ENCODE assay signal across 19 mouse cellular contexts in genomic region chr10:130293741-130294408, GRCm38 (mm10). TPM values are rescaled to one million over a fixed set of nuclear protein-coding genes. Genes with fewer than 3 reads are reported as not detected.
DNase-seq lines count a peak whose midpoint lies in the region; ATAC-seq and TF ChIP-seq lines count a peak whose summit lies in the region.
"Had no signal": no experiment of that assay in that cellular context is flagged by ENCODE, and none has a peak within 500 bp of the region (broad histone marks: within the 10 kb centered on the region; RNA-seq: fewer than 3 reads in every experiment).

No protein-coding gene starts in this region.

- peak overlapping the region; percentile 47; the same call in 1 of the 2 replicates for H3K27ac ChIP-seq in hindbrain, embryonic 11.5 days (ENCODE audit: low read depth, low read length)
- H3K27ac ChIP-seq in midbrain, embryonic 15.5 days: no peak overlapping the region
- no peak overlapping the region for H3K27ac ChIP-seq in layer of hippocampus, adult 2 months
- H3K27ac ChIP-seq: intestine, embryonic 15.5 days; limb, embryonic 13.5 days had no signal

- H3K4me2 ChIP-seq in hindbrain, embryonic 11.5 days (replicated peaks; ENCODE audit: low read depth, low read length): no peak overlapping the region
- H3K4me2 ChIP-seq in midbrain, embryonic 15.5 days: no peak overlapping the region
- H3K4me2 ChIP-seq: intestine, embryonic 15.5 days; limb, embryonic 13.5 days had no signal

- TF ChIP-seq CTCF in layer of hippocampus, adult 2 months (conservative IDR thresholded peaks at IDR 0.05): no peak

- 16% methylated on average over 3 of the region's 3 CpGs for WGBS in hindbrain, embryonic 11.5 days
- 5% methylated on average over 3 of the region's 3 CpGs for WGBS in midbrain, embryonic 15.5 days

- ATAC-seq in hindbrain, embryonic 11.5 days (ENCODE audit: low FRiP score): peak; percentile 95
- peak; percentile 67 for ATAC-seq in midbrain, embryonic 15.5 days (replicated peaks)
- ATAC-seq: intestine, embryonic 15.5 days; liver, postnatal 0 days had no signal

- no peaks in the 10 kb centered on the region for H3K36me3 ChIP-seq in hindbrain, embryonic 11.5 days (ENCODE audit: control insufficient read depth, insufficient read depth, low read length)
- H3K36me3 ChIP-seq in midbrain, embryonic 15.5 days (replicated peaks): no peaks in the 10 kb centered on the region
- H3K36me3 ChIP-seq: intestine, embryonic 15.5 days; limb, embryonic 13.5 days had no signal

- peak; percentile 6 for DNase-seq in left cerebral cortex, postnatal 4 days
- DNase-seq in left cerebral cortex, adult 18-20 months (ENCODE audit: low spot score in 2 of 2): no peak
- peak; percentile 29 for DNase-seq in embryo, embryonic 10.5 days (ENCODE audit: low spot score)
- DNase-seq in hindbrain, embryonic 11.5 days (ENCODE audit: low spot score): peak; percentile 41
- DNase-seq in adipocyte (ENCODE audit: low spot score): no peak
- no peak for DNase-seq in layer of hippocampus, adult 2 months (ENCODE audit: low spot score in 2 of 2)
- DNase-seq in left cerebral cortex, adult 8-10 months (ENCODE audit: low spot score in 2 of 2): no peak
- DNase-seq: adrenal gland, adult 2 months; cerebellum, postnatal 36 days; kidney, postnatal 25 days; layer of hippocampus, postnatal 36 days; liver, postnatal 0 days; thymus, postnatal 14 days had no signal

- no peaks in the 10 kb centered on the region for H3K9me3 ChIP-seq in hindbrain, embryonic 11.5 days (ENCODE audit: control insufficient read depth, low read length)
- H3K9me3 ChIP-seq in midbrain, embryonic 15.5 days: no peaks in the 10 kb centered on the region
- H3K9me3 ChIP-seq: intestine, embryonic 15.5 days; limb, embryonic 13.5 days had no signal

- no peak overlapping the region for H3K9ac ChIP-seq in hindbrain, embryonic 11.5 days (ENCODE audit: low read depth, low read length)
- H3K9ac ChIP-seq in midbrain, embryonic 15.5 days: no peak overlapping the region
- H3K9ac ChIP-seq: intestine, embryonic 15.5 days; limb, embryonic 13.5 days; liver, postnatal 0 days had no signal

- no peak overlapping the region for H3K4me3 ChIP-seq in hindbrain, embryonic 11.5 days (ENCODE audit: low read depth, low read length)
- no peak overlapping the region for H3K4me3 ChIP-seq in midbrain, embryonic 15.5 days
- no peak overlapping the region for H3K4me3 ChIP-seq in layer of hippocampus, adult 2 months
- H3K4me3 ChIP-seq: intestine, embryonic 15.5 days; limb, embryonic 13.5 days had no signal

- intact Hi-C loops in left cerebral cortex, postnatal 4 days (cut with DNase I): no loop called here

- H3K27me3 ChIP-seq in hindbrain, embryonic 11.5 days (ENCODE audit: control insufficient read depth, insufficient read depth, low read length): no peaks in the 10 kb centered on the region
- no peaks in the 10 kb centered on the region for H3K27me3 ChIP-seq in midbrain, embryonic 15.5 days (replicated peaks)
- H3K27me3 ChIP-seq: intestine, embryonic 15.5 days; limb, embryonic 13.5 days had no signal

- no peaks in the 10 kb centered on the region for H3K4me1 ChIP-seq in hindbrain, embryonic 11.5 days (replicated peaks; ENCODE audit: control insufficient read depth, insufficient read depth, low read length)
- H3K4me1 ChIP-seq in midbrain, embryonic 15.5 days: 0 out of 2 replicates have a peak, but pooled peaks cover 4% of the 10 kb centered on the region
- H3K4me1 ChIP-seq: intestine, embryonic 15.5 days; limb, embryonic 13.5 days had no signal

RNA-seq across cellular contexts. Expression of gene Neurod4, which starts 13.8 kb away (rescaled TPM):
- total RNA-seq in left cerebral cortex, postnatal 4 days (2021): not detected
- total RNA-seq in left cerebral cortex, adult 18-20 months (2021): under 1 TPM; 0.14 to 0.19 TPM
- 22.3 and 23.3 TPM in 2 replicates for polyA plus RNA-seq in hindbrain, embryonic 11.5 days (2014; fragmentation: Nextera tagmentation; extraction: Ambion mirVana)
- polyA plus RNA-seq in midbrain, embryonic 15.5 days (2015; fragmentation: Nextera tagmentation; extraction: Ambion mirVana): 1.9 and 2.8 TPM in 2 replicates
- total RNA-seq in layer of hippocampus, adult 2 months (2021): under 1 TPM; 0.10 to 0.18 TPM
- total RNA-seq in left cerebral cortex, adult 8-10 months (2022): under 1 TPM in 3 of 4 experiments, not detected in 1; 0.22 to 0.61 (median 0.39) TPM
- polyA plus RNA-seq: adrenal gland, adult 2 months; C2C12; gonadal fat pad, adult 2 months; heart, postnatal 0 days; limb, embryonic 13.5 days; liver, postnatal 0 days had no signal

RNA-seq across cellular contexts. Expression of gene Tespa1, which starts 28.8 kb away (rescaled TPM):
- 1 to 10 TPM in 1 of 2 experiments, under 1 TPM in 1; 0.56 to 2.6 TPM for total RNA-seq in left cerebral cortex, postnatal 4 days (2021)
- 1 to 10 TPM; 1.9 to 2.2 TPM for total RNA-seq in left cerebral cortex, adult 18-20 months (2021)
- 0.18 and 0.26 TPM in 2 replicates for polyA plus RNA-seq in hindbrain, embryonic 11.5 days (2014; fragmentation: Nextera tagmentation; extraction: Ambion mirVana)
- 0.18 TPM in 1 of 2 replicates, not detected in the other for polyA plus RNA-seq in midbrain, embryonic 15.5 days (2015; fragmentation: Nextera tagmentation; extraction: Ambion mirVana)
- 1 to 10 TPM; 1.6 to 1.7 TPM for total RNA-seq in layer of hippocampus, adult 2 months (2021)
- total RNA-seq in left cerebral cortex, adult 8-10 months (2022): 1 to 10 TPM; 1.8 to 2.4 (median 2.1) TPM
- polyA plus RNA-seq: adrenal gland, adult 2 months; C2C12; heart, postnatal 0 days had no signal

Comparison
In these comparisons a context has a peak if more than half of its experiments do, and no peak if none do; other contexts are left out.
1. DNase-seq: peak in left cerebral cortex, postnatal 4 days (single experiment), embryo, embryonic 10.5 days (single experiment) and hindbrain, embryonic 11.5 days (single experiment); none in left cerebral cortex, adult 18-20 months (0 of 2), adipocyte (single experiment), layer of hippocampus, adult 2 months (0 of 2) and left cerebral cortex, adult 8-10 months (0 of 2).